Mouse (Mus musculus) heart, embryonic 16.5 days (tissue): ENCODE data around the gene Slc41a1. TPM values are rescaled to one million over a fixed set of nuclear protein-coding genes. Genes with fewer than 3 reads are reported as not detected.

Experiments used
- ATAC-seq: fragments of 200-750 bp; cut with Nextera tagmentation; replicated peaks from 2 replicates; pipeline ENCODE4 v1.8.0; 2017; ENCODE audit warnings: moderate number of reproducible peaks; ENCODE audit not compliant: insufficient read depth, low FRiP score; ENCODE audit errors: extremely low read depth
- H3K27ac ChIP-seq: fragments of 300-500 bp; sonication (generic); 2 replicates; pipeline ENCODE4 v1.5.1; 2014; ENCODE audit warnings: mild to moderate bottlenecking, low read length, control low read depth, moderate library complexity
- H3K27me3 ChIP-seq: fragments of 300-500 bp; sonication (generic); 2 replicates; pipeline ENCODE4 v1.6.1; 2014; ENCODE audit warnings: low read length, mixed read lengths; ENCODE audit not compliant: control insufficient read depth, insufficient read depth
- H3K36me3 ChIP-seq: fragments of 300-500 bp; sonication (generic); 2 replicates; pipeline ENCODE4 v1.6.1; 2014; ENCODE audit not compliant: control insufficient read depth, insufficient read depth
- H3K4me1 ChIP-seq: fragments of 300-500 bp; sonication (generic); 2 replicates; pipeline ENCODE4 v1.6.1; 2014; ENCODE audit warnings: low read length, mixed read lengths; ENCODE audit not compliant: control insufficient read depth, insufficient read depth
- H3K4me2 ChIP-seq: fragments of 300-500 bp; sonication (generic); 2 replicates; pipeline ENCODE4 v1.6.1; 2014; ENCODE audit warnings: low read depth, mild to moderate bottlenecking, control low read depth, low read length
- H3K4me3 ChIP-seq: fragments of 300-500 bp; sonication (generic); 2 replicates; pipeline ENCODE4 v1.5.1; 2014; ENCODE audit warnings: mild to moderate bottlenecking, control low read depth, low read length
- H3K9ac ChIP-seq: fragments of 300-500 bp; sonication (generic); 2 replicates; pipeline ENCODE4 v1.6.1; 2014; ENCODE audit warnings: low read length, control low read depth
- H3K9me3 ChIP-seq: fragments of 300-500 bp; sonication (generic); replicated peaks from 2 replicates; pipeline ENCODE4 v1.6.1; 2016; ENCODE audit warnings: low read length; ENCODE audit not compliant: control insufficient read depth
- WGBS: fragments of 180-500 bp; shearing (Covaris S2); extraction: QIAGEN DNeasy Blood & Tissue Kit; methylation state at CpG from one replicate; pipeline ENCODE4 v1.1.7; 2014; 5-methylcytosine and 5-hydroxymethylcytosine counted together
- polyA plus RNA-seq: library from polyadenylated mRNA; unstranded; fragments of >200 nt; fragmentation: Nextera tagmentation; extraction: Ambion mirVana; gene quantifications from 2 replicates; pipeline ENCODE4 v1.2.1, GENCODE M21; 2015

The Slc41a1 gene
- polyA plus RNA-seq, 1 experiment from 2014 or later = 10.3 TPM

DNA sequence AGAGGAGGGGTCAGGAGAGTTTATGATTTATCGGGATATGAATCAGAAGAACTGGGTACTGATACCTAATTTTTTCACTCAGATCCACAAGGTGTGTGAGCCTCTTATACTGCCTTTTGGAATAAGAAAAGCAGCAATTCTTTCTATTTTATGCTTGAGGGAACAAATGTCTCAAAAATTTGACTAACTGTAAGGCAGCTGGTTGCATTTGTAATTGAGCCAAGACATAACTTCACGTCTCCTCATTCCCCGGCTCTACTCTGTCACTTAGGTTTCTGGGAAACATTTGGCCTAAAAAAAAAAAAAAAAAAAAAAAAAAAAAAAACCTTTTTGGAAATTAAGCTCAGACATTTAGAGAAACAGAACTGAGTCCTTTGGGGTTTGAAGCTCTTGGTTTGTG is 59.3 kb downstream of the Slc41a1 start:
- no peaks in the 10 kb centered on the region for H3K9me3 ChIP-seq
- no peaks in the 10 kb centered on the region for H3K36me3 ChIP-seq
- no peak overlapping the region for H3K9ac ChIP-seq
- no peak overlapping the region for H3K27ac ChIP-seq
- WGBS = 76% methylated on average over 3 of the region's 3 CpGs
- no peak for ATAC-seq
- no peaks in the 10 kb centered on the region for H3K27me3 ChIP-seq
- no peak overlapping the region for H3K4me3 ChIP-seq
- no peak overlapping the region for H3K4me2 ChIP-seq
- no peaks in the 10 kb centered on the region for H3K4me1 ChIP-seq

DNA sequence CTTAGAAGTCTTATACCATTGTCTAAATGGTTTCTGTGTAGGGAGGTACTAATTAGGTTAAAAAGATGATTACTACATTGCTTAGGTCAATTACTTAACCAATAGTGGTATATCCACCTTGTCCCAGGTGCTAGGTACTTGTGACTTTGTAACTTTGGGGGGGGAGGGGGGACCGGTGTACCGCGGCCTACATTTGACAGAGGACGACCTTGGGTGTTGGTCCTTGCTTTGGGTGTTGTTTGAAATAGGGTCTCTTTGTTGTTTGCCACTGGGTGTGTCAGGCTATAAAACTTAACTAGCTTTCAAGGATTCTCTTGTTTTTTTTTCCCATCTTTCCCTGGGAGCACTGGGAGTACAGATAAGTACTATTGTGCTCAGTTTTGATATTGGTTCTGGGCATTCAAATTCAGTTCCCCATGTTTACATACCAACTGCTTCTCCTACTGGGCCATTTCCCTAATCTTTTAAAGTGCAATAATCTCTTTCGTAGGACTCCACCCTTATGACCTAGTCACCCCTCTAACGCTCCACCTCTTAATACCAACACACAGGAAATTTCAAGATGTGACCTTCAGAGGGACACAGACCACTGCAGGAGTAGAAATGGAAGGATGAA is 62.9 kb downstream of the Slc41a1 start:
- no peak overlapping the region for H3K27ac ChIP-seq
- WGBS = 67% methylated on average over 6 of the region's 6 CpGs
- H3K9ac ChIP-seq = no peak overlapping the region

DNA sequence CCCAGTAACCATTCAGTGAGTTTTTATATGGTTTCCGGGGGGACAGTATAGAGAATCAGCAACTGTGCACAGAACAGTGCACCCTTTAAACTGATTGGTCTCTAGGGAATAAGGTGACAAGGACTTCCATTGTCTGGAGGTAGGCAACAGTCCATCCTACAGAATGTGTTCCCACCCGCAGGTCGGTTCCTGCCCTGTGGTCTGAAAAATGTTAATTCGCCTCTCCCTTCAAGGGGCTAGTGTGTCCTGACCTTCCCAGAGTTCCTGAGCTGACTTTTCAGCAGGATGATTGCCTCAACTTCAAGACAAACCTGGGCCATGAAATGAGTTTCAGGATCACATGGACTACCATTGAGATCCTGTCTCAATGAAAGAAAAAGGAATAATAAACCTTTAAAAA is 64.1 kb downstream of the Slc41a1 start:
- Histone ChIP-seq H3K36me3 (no peaks in the 10 kb centered on the region), H3K27ac (no peak overlapping the region), H3K9me3 (no peaks in the 10 kb centered on the region), H3K4me2 (no peak overlapping the region), H3K27me3 (no peaks in the 10 kb centered on the region), H3K4me1 (no peaks in the 10 kb centered on the region), H3K9ac (no peak overlapping the region), H3K4me3 (no peak overlapping the region)
- 76% methylated on average over 4 of the region's 4 CpGs for WGBS
- no peak for ATAC-seq

More for the DNA sequence above, 62.9 kb downstream of the Slc41a1 start:
- no peak for ATAC-seq
- Histone ChIP-seq H3K4me2 (no peak overlapping the region), H3K4me1 (no peaks in the 10 kb centered on the region), H3K4me3 (no peak overlapping the region), H3K36me3 (no peaks in the 10 kb centered on the region), H3K9me3 (no peaks in the 10 kb centered on the region), H3K27me3 (no peaks in the 10 kb centered on the region)

Other genes starting within 250 kb of the Slc41a1 start
- gene Avpr1b, start 228.3 kb upstream of the Slc41a1 start, polyA plus RNA-seq = not detected in 2 replicates
- 0.80 and 0.87 TPM in 2 replicates for gene Ctse, start 189.2 kb upstream of the Slc41a1 start, polyA plus RNA-seq
- 2.5 and 2.7 TPM in 2 replicates for gene Rab7b, start 138.8 kb upstream of the Slc41a1 start, polyA plus RNA-seq
- gene Slc26a9, start 83.5 kb upstream of the Slc41a1 start, polyA plus RNA-seq = 0.07 and 0.80 TPM in 2 replicates
- 2.0 and 2.6 TPM in 2 replicates for gene Pm20d1, start 30.1 kb upstream of the Slc41a1 start, polyA plus RNA-seq
- 20.3 and 21.1 TPM in 2 replicates for gene Rab29, start 39.7 kb downstream of the Slc41a1 start, polyA plus RNA-seq
- gene Nucks1, start 83.0 kb downstream of the Slc41a1 start, polyA plus RNA-seq = 43.8 and 46.9 TPM in 2 replicates
- 5.1 and 5.4 TPM in 2 replicates for gene Slc45a3, start 135.5 kb downstream of the Slc41a1 start, polyA plus RNA-seq
- gene Elk4, start 180.1 kb downstream of the Slc41a1 start, polyA plus RNA-seq = 17.5 and 17.8 TPM in 2 replicates
- 8.5 and 10.0 TPM in 2 replicates for gene Mfsd4a, start 240.6 kb downstream of the Slc41a1 start, polyA plus RNA-seq